Mouse (Mus musculus) brain, embryonic 14.5 days (tissue): ENCODE measurements around the gene Zfp384. TPM values are rescaled to one million over a fixed set of nuclear protein-coding genes. Genes with fewer than 3 reads are reported as not detected.

ENCODE experiments used
- DNase-seq: peaks from one replicate; pipeline ENCODE4 v3.0.0-alpha.2; 2011; ENCODE audit warnings: low read depth
- CTCF ChIP-seq: fragments of 200-500 bp; IDR thresholded peaks from 2 replicates; pipeline ENCODE4 v1.5.1; 2012; ENCODE audit warnings: inconsistent platforms, mild to moderate bottlenecking, moderate library complexity, borderline replicate concordance; ENCODE audit not compliant: insufficient read depth, insufficient read length; ENCODE audit errors: extremely low read depth
- POLR2A ChIP-seq: fragments of 200-500 bp; IDR thresholded peaks from 2 replicates; pipeline ENCODE4 v1.6.1; 2012; ENCODE audit warnings: mild to moderate bottlenecking, inconsistent platforms, borderline replicate concordance; ENCODE audit not compliant: poor library complexity, insufficient read depth, insufficient read length, severe bottlenecking; ENCODE audit errors: extremely low read depth
- polyA plus RNA-seq: library from polyadenylated mRNA; depleted of rRNA; stranded (reverse); fragments of >200 nt; gene quantifications from 2 replicates; pipeline ENCODE4 v1.2.3, GENCODE M21; 2012; rRNA removed

Zfp384 gene
- polyA plus RNA-seq: 107 and 118 TPM in 2 replicates

DNA sequence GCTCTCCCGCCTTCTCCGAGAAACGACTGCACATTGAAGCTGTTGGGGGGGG, at the start of gene Zfp384:
Gene Zfp384 (plus strand): TSS at position 17 of the 52 bp plus-strand sequence.
- DNase-seq: no peak
- TF ChIP-seq CTCF (no peak), POLR2A (no peak)

GRCm38 (mm10) chr6:124959960-124960359, 49.0 kb upstream of the Zfp384 start:
- DNase-seq: no peak
- no peak for TF ChIP-seq POLR2A
- no peak for TF ChIP-seq CTCF

DNA sequence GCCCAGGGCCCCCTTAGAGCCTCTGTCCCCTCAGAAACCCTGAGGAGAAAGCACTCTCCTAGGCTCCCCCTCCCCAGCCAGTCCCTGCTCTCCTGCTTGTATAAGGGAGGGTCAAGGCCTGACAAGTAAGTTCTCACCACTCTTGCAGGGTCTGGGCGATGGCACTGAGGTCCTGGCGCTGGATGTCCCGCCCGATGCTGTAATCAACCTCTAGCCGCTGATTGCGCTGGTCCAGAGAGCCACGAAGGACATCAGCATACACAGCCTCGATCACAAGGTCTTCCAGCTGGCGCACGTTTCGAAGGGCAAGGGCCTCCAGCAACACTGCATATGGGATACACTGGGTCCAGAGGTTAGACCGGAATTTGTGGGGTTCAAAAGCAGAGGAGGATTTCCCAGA, 47.9 kb upstream of the Zfp384 start:
- TF ChIP-seq POLR2A: no peak
- no peak for TF ChIP-seq CTCF
- no peak for DNase-seq

- DNase-seq: no peak
These were observed 44.3 kb upstream of the Zfp384 start for GRCm38 (mm10) chr6:124964638-124965037.

GRCm38 (mm10) chr6:124965088-124965719, 43.7 kb upstream of the Zfp384 start, which contains the start of gene Cops7a:
Cops7a (minus strand) TSS chr6:124965538.
- TF ChIP-seq CTCF (no peak), POLR2A (peak; percentile 73; the same call in 1 of the 2 replicates)
- DNase-seq: peak; percentile 99

More at GRCm38 (mm10) chr6:124964638-124965037, 44.3 kb upstream of the Zfp384 start:
- TF ChIP-seq CTCF (no peak), POLR2A (no peak)

- no peak for DNase-seq
These were observed 43.2 kb upstream of the Zfp384 start for GRCm38 (mm10) chr6:124965747-124966146.

GRCm38 (mm10) chr6:124966466-124967118, 42.4 kb upstream of the Zfp384 start:
- TF ChIP-seq POLR2A: no peak
- TF ChIP-seq CTCF: peak; percentile 27; the same call in 1 of the 2 replicates
- no peak for DNase-seq

More at GRCm38 (mm10) chr6:124965747-124966146, 43.2 kb upstream of the Zfp384 start:
- TF ChIP-seq CTCF (no peak), POLR2A (no peak)

DNA sequence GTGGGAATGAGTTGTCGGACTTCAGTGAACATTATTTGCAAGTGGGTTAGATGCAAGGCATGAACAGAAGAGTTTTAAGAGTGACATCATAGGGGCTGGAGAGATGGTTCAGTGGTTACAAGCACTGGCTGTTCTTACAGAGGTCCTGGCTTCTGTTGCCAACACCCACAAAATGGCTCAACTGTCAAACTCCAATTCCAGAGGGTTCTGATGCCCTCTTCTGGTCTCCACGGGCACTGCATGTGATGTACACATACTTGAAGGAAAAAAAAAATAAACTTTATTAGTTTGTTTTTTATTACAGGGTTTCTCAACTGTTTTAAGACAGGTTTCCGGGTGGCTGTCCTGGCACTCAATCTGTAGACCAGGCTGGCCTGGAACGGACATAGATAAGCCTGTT, 41.2 kb upstream of the Zfp384 start:
- DNase-seq: peak; percentile 55
- TF ChIP-seq POLR2A (no peak), CTCF (peak; percentile 56; the same call in 1 of the 2 replicates)

DNA sequence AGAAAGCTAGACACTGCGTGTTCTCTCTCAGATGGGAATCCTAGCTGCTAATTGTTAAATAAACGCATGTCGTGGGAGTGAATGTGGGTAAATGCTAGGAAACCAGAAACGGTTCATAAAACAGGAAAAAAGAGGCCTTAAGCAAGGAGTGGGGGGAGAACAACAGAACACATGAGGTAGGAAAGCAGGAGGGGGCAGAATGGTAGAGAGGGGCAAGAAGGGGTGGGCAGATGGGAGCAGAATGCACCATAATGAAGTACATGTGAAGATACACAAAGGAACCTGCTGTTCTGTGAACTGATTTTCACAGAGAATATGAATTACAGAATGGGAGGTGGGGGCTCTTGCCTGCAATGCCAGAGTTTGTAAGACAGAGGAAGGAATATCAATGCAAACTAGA, 16.7 kb upstream of the Zfp384 start:
- no peak for TF ChIP-seq POLR2A
- no peak for TF ChIP-seq CTCF
- DNase-seq: peak; percentile 79

DNA sequence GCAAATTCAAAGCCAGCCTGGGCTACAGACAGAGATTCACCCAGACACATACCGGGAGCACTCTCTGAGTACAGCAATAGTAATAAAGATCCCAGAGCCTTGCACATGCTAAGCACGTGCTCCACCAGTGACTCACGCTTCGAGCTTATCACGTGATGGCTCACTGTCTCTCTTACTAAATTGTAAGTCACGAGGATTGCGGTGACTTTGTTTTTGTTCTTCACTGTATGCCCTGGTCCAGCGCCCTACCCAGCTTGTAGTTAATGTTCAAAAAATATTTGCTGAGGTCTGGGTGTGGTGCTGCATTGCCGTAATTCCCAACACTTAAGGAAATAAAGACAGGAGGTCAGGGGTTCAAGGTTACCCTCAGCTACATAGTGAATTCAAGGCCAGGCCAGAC, 15.6 kb upstream of the Zfp384 start:
- DNase-seq: no peak
- TF ChIP-seq CTCF: no peak
- no peak for TF ChIP-seq POLR2A

DNA sequence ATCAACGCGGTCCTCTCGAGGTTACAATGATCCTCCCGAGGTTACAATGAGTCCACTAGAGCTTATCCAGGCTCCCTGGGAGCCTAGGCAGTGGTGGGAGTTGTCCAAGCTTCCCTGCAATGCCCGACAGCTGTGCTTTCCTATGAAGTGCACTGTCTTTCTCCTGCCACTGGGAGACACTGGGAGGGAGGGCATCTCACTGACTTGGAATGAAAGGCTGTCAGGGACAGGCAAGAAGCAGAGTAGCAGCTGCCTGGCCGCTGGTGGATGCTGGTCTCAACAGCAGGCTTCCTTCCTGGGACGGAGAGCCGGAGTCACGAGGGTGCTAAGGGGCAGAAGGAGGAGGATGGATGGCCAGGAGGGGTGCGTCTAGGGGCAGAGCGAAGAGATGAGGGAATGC, 15.1 kb upstream of the Zfp384 start:
- TF ChIP-seq POLR2A (no peak), CTCF (peak; percentile 35; the same call in 1 of the 2 replicates)
- peak; percentile 55 for DNase-seq

DNA sequence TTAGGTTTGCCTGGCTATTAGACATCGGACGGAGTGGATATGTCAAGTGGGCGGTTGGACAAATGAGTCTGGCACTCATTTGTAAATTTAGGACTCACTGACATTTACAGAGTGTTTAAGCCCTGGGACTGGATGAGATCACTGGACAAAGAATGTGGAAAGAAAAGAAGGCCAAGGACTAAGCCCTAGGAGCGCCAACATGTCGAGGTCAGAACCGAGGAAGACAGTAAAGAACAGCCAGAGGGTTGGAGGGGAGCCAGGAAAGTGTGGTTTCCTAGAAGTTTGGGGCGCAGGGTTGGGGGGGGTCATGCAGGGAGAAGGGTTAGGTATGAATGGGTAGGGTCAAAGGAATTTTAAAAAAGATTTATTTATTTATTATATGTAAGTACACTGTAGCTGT, 13.7 kb upstream of the Zfp384 start:
- TF ChIP-seq POLR2A (no peak), CTCF (no peak)
- DNase-seq: no peak

DNA sequence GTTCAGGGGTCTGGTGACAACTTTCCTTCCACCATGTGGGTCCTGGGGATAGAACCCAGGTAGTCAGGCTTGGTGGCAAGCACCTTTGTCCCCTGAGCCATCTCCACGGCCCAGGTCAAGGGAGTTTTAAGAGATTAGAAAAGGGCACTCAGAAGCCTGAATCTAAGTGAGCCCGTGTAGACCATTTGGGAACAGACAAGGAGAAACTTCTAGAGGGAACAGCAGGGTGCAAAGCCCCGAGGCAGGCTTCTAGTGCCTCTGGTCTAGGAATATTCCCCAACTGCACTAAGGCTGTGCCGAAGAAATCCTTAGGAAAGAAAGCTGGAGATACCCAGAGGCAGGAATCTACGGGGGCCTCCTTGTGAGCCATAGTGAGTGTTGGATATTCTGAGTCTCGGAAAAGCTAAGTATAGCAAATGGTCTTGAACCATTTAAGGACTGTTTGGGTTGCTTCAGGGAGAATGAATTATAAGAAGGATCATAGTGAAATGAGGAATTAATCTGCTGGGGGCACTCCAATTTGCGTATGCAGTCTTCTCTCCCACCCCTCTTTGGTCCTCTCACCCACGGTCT, 13.0 kb upstream of the Zfp384 start:
- no peak for DNase-seq
- no peak for TF ChIP-seq CTCF
- no peak for TF ChIP-seq POLR2A
